12 mouse cellular contexts compared by ENCODE assay signal in genomic region chr1:88624376-88624775, GRCm38 (mm10).
"Had no signal": no experiment of that assay in that cellular context is flagged by ENCODE, and none has a peak within 500 bp of the region (broad histone marks: within the 10 kb centered on the region; RNA-seq: fewer than 3 reads in every experiment).

No protein-coding gene starts in this region.

- H3K9me3 ChIP-seq: kidney, embryonic 15.5 days; limb, embryonic 13.5 days; midbrain, embryonic 10.5 days; midbrain, embryonic 15.5 days; neural tube, embryonic 13.5 days had no signal

- H3K4me1 ChIP-seq: kidney, embryonic 15.5 days had no signal

- H3K27me3 ChIP-seq: kidney, embryonic 15.5 days; limb, embryonic 13.5 days; midbrain, embryonic 15.5 days; neural tube, embryonic 13.5 days had no signal

- H3K27ac ChIP-seq: kidney, embryonic 15.5 days; limb, embryonic 13.5 days; liver, embryonic 14.5 days; midbrain, embryonic 10.5 days; midbrain, embryonic 15.5 days; neural tube, embryonic 13.5 days had no signal

- H3K4me2 ChIP-seq: kidney, embryonic 15.5 days; limb, embryonic 13.5 days; midbrain, embryonic 15.5 days; neural tube, embryonic 13.5 days had no signal

- ATAC-seq: midbrain, embryonic 15.5 days had no signal

- H3K36me3 ChIP-seq: kidney, embryonic 15.5 days; limb, embryonic 13.5 days; midbrain, embryonic 10.5 days; midbrain, embryonic 15.5 days; neural tube, embryonic 13.5 days had no signal

- DNase-seq: kidney, adult 11 months; left cerebral cortex, postnatal 4 days; lung, adult 2 months; retina, postnatal 1 day; thymus, adult 18-20 months; thymus, postnatal 14 days had no signal

- H3K9ac ChIP-seq: kidney, embryonic 15.5 days; limb, embryonic 13.5 days; liver, embryonic 14.5 days; midbrain, embryonic 15.5 days; neural tube, embryonic 13.5 days had no signal

- H3K4me3 ChIP-seq: kidney, embryonic 15.5 days; limb, embryonic 13.5 days; midbrain, embryonic 10.5 days; midbrain, embryonic 15.5 days; neural tube, embryonic 13.5 days had no signal
